Mouse (Mus musculus): Measurements from ENCODE around the gene St3gal3.
A peak's percentile ranks its signal among the peaks of the same experiment; 100 is the strongest.

The St3gal3 gene

DNA sequence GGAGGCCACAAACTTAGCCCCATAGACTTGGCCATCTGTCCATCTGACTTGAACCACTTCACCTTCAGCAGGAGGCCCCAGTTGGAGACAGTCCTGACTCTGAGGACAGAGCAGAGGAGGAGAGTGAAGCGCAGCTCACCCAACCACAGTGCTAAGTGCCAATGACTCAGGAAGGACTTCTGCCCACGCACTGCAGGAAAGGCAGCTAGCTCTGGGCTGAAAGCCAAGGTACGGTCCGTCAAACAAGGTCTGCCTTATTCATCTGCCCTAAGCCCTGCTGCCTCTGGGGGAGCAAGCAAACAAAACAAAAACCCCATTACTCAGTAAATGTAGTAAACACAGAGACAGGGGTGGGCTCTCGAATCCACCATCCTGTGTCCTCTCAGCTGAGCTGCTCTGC lies 4.2 kb upstream of the St3gal3 start:
- DNase-seq = peak; percentile 88

DNA sequence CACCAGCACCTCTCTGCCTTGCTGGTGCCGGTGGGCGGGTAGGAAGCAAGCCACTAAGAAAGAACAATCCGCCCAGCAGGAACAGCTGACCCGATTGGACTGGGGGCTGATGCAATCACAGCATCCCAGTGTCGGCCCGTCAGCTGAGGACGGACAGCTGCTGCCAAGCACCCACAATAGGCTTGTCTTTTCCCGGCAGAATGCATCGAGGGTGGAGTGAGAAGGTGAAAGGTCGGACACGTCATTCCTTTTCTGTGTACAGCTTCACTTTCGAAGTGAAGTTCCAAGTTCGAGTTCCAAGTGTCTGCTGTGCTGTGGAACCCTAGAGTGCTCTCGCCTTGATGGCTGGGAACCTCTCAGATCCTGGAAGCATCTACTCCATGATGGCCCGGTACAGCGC lies 3.1 kb upstream of the St3gal3 start:
- no peak for DNase-seq

DNA sequence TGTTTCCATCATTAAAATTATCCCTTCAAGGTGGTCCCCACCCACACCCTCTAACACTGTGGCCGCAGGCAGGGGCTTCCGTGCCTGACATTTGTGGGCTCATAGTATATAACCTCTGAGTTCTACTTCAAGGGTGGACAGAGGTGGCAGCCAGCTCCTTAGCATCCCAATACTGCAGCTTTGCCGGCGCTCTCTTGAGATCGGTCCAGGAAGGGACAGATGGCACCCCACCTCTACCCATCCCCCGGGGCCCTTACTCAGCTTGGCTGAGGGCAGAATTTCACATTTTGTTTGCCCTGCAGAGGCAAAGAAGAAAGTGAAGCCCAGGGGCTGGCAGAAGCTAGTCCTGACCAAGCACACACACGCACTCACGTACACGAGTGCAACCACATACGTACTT lies 2.6 kb upstream of the St3gal3 start:
- DNase-seq = no peak

DNA sequence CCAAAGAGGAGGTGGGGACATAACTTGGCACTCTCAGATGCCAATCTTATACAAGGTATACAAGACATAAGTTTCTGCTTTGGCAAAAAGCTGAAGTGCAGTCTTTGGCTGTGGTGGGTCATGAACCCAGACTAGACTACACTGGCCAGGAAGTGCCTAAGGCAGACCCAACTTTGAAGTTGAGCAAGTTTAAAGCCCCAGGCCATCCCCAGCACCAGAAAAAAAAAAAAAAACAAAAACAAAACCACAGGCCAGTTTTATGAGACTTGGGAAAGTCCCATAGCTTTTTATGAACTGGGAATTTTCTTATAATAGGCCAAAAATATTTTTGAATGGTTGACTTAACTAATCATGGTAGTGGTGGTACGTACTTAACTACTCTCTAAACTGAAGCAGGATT lies 700 bp upstream of the St3gal3 start:
- no peak for DNase-seq

DNA sequence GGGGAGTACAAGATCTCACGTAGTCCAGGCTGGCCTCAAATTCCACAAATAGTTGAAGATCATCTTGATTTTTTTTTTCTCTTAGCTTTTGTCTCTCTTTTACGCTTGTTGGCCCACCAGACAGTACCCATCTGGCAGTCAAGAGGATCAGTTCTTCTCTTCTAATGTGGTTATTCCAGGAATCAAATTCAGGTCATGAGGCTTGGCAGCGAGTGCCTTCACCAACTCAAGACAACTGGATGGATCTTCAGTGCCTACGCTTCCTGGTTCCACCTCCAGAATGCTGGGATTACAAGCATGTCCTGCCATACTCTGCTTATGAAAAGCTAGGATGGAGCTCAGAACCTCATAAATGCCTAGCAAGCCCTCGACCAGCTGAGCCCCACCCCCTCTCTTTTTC lies 3.4 kb downstream of the St3gal3 start:
- DNase-seq = no peak

DNA sequence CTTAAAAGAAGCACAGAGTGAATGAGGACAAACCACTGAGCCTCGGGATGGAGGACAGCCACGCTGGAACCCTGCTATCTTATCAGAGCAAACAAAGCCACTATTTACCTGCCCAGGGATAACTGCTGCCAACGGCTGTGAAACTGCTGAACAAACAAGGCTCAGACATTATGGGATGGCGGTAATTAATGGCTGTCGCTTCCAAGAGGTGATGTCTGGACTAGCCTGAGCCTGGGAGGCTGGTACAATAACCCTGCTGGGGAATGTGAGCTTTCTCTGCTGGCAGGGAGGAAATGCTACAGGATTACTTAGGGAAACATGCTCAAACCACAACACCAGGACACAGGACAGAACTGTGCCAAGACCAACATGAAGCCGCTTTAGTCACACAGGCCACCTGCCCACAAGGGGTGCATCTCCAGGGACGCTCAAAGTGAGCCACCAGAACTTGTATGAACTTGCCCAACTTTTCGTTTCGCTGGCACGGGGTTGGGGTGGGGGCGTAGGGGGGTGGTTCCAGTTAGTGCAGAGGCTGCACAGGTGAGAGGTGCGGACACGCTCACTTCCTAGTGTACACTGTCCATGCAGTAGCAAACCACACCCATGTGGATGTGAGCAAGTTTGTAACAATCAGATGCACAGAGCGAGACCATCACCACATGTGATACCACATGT lies 11.5 kb downstream of the St3gal3 start:
- DNase-seq = no peak

DNA sequence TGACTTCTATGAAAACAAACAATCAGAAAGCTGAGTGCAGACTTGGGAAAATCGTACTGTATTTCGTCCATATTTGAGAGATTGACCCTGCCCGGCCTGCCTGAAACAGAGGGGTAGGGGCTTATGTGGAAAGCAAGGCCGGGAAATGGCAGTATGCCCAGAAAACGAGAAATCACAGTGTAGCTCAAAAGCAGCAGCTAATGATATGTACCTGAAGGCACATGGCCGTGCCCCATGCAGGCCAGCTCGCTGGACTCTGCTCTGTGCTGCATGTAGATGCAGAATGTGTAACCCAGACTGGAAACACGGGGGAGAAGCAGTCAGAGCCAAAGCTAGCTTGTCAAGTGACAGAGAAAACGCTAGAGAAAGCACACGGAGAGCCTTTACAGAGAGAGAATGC lies 12.6 kb downstream of the St3gal3 start:
- peak; percentile 59 for DNase-seq

DNA sequence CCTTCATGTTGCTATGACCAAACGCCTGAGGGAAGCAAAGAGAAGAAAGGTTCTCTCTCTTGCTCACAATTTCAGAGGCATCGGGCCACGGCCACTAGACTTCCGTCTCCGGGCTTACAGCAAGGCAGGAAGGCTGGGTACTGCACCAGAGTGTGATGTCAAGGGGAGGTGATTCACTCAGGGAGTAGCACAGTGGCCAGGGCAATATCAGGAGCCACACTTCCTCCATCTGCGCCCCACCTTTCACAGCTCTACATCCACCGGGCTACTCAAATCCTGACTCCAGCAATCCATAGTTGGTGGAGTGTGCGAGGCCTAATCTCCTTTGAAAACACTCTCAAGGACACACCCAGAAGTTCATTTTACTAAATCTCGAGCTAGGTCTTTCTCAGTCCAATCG lies 17.1 kb downstream of the St3gal3 start:
- DNase-seq = no peak

DNA sequence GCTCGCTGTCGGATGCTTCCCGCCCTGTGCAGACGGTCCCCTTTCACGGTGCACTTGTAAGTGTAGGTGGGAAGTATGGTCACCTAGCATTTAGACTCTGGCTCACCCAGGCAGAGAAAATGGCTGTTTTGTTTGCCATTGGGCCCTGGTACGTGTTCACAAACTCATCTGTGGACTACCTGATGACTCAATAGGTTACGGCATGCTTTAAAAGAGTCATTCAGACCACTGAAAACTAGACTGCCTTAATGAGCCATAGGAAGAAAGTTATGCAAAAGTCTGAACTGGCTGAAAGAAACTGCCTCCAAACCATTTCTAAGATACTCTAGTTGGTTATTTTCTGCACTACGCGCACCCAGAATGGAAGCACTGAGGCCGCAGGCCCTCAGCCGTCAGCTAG lies 18.6 kb downstream of the St3gal3 start:
- no peak for DNase-seq

DNA sequence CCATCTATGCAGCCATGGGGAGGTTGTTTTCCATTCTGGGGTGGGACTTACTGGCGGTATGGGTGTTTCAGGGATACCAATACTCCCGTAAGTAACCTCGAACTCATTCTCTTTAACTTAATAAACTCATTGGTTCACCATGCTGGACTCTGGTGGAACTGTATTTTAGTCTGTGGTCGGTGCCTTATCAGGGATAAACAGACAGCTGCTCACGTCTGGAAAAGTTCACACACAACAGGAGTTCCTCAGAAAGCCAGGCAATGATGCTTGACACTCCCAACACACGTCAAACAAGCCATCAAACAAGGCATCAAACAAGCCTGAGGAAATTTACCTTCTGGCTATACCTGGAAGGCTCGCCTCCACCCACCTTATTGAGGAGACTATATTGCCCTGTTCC lies 19.6 kb downstream of the St3gal3 start:
- no peak for DNase-seq

DNA sequence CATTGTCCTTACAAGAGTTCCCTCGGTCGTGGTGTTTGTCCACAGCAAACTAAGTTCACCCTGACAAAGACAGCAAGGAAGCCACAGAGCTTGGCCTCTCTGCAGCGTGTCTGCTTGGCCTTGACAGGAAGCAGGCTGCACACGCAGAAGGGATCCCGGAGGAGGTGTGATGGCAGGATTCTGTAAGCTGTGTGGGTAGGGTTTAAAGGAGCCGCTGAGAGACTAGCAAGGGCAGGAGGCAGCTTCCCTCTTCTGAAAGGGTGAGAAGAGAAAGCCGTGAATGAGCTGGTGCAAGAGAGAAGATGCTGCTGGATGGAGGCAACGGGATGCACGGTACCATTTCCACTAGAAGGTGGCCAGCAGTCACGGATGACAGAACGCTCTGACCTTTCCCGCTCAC lies 22.1 kb downstream of the St3gal3 start:
- DNase-seq = no peak

DNA sequence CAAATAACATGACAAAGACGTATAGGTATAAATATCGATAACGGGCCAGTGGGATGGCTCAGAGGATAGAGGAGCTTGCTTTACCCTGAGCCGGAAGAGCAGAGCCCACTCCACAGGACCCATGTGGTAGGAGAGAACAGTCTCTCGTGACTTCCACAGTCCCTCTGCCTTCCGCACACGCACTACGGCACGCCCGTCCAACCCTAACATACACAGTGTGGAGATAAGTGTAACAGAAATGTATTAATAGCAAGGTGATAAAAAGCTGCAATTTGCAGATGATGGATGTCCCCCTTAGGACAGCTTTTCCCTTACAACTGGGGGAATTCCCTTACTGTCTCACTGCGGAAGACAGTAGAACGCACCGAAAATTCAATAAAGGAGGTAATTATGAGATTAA lies 25.1 kb downstream of the St3gal3 start:
- no peak for DNase-seq

DNA sequence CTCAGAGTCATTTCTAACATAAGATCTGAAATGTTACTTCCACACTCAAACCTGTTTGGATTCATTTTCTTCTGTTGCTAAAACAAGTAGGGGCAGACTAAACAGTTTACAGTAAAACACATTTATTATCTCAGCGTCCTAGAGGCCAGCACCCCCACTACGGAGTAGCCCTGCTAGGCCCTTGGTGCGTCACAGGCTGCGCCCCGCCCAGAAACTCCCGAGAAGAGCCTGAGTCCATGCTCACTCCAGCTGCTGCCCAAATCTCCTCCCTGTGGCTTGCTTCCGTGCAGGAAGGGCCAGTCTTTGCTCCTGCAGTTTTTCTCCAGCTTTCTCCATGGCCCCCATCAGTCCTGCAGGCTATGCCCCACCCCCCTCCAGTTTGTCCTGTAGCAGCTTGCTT lies 25.9 kb downstream of the St3gal3 start:
- no peak for DNase-seq

DNA sequence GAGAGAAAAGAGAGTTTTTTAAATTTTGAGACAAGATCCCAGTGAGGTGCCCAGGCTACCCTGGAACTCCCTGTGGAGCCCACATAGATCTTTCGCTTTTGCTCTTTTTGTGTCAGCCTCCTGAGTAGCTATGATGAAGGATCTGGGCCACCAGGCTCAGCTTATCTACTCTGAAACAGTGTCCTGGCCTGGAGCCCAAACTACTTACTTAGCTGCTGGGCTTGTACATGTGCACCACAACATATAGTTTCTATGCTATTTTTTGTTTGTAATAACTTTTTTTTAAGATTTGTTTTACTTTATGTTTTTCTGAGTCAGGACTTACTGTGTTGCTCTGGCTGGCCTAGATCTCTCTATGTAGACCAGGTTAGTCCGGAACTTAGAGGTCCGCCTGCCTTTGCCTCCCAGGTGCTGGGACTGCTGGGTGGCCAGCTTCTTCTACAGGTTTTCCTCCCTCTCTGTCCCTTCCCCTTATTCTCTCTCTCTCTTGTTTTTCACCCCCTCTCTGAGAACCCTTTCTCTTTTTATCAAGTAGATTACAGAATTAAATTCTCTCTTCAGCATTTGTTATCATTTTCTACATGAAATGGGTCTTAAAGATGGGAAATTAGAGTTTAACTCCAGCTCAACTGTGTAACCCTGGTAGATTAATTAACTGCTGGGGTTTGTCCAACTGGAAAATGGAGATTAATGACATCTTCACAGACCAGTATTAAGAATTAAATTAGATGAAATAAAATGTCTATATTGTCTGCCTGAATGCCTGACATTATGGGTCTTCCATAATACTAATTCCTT lies 29.3 kb downstream of the St3gal3 start:
- DNase-seq = no peak

DNA sequence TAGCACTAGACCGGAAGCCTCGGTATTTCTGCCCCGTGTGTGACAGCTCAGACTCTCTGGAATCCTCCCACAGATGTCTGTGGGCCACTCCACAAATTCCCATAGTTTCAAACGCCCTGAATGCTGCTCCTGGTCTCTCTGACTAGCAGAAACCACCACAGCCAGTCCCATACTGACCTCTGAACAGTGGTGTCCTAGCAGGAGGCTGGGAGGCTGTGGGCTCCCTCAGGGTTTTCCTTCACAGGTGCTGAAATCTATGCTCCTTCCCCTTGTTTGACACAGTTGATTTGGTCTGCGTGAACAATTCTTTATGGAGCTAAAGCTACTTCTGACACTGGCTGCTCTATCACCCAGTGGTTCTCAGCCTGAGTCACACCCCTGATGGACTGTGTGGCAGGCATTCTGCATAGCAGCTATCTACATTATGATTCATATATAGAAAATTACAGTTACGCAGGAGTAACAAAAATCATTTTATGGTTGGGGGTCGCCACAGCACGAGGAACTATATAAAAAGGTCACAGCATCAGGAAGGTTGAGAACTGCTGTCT lies 31.4 kb downstream of the St3gal3 start:
- DNase-seq = no peak

DNA sequence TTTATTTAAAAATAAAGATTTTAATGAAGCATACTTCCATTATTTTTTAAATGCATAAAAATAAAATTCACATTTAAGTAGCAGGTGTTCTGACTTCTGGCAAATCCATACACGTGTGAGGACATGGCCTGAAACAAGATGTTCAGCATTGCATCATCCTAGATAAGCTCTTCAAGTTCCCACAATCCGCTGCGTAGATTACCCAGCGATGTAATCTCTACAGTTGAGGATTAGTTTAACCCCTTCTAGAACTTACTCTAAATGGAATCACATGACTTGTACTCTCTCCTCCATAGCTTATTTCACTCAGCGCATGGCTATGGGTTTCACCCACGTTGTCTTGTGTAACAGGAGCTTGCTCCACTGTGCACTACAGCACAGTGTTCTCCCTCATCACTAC lies 33.2 kb downstream of the St3gal3 start:
- no peak for DNase-seq

DNA sequence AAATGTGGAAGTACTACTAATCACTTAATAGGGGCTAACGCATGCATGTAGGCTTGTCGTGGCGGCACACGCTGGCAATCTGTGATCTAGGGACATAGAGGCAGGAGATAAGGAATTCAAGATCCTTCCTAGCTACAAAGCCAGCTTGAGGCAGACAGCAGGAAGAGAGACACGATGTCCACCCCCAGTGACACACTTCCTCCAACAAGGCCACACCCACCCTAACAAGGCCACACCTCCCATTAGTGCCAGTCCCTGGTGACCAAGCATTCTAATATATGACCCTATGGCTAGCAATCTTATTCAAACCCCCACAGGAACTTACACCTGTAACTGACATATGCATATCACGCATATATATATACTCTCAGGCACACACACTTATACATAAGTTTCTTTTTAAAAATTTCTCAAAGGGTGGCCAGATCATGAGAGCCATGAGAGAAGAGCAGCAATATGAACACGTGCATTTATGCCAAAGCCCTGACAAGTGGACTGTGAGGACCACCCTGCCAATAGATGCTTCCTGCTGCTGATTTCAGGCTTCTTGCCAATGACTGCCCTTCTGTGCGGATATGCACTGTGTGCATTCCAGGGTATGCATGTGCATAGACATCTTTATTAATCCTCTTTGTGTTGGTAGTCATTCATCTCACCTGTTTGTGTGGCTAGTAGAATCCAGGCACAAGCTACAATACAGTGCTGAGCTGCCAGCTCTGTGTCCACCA lies 34.9 kb downstream of the St3gal3 start:
- no peak for DNase-seq

DNA sequence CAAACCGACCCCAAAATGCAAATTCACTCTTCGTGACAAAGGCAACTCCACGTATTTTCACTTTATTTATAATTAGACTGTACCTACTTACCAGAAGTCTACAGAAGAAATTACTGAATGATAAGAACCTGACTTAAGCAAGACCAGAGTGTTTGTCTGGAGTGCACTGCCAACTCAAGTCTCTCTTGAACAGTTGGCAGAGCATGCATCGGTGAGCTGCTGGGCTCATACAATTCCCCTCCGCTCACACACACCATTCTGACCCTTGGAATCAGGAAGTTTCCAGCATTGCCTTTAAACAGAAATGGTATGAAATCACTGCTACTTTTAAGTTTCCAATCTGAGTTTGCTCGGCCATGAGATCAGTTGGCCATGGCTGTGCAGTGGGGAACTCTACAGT lies 36.1 kb downstream of the St3gal3 start:
- DNase-seq = no peak

DNA sequence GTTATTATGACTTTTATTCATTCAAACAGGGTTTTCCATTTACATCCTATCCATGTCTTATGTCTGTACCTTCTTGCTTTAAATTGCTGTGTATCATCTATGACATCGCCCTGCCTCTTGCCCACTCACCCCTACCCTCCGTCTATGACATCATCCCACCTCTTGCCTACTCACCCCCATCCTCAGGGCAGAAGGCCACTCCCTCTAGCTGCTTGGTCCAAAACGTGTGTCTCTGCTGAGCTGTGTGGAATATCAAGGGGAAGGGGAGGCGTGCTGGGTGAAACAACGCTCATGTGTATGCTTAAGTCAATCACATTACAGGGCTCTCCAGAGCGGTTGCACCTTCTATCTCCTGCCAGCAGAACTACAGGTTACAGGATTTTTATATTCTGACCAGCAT lies 38.6 kb downstream of the St3gal3 start:
- no peak for DNase-seq

DNA sequence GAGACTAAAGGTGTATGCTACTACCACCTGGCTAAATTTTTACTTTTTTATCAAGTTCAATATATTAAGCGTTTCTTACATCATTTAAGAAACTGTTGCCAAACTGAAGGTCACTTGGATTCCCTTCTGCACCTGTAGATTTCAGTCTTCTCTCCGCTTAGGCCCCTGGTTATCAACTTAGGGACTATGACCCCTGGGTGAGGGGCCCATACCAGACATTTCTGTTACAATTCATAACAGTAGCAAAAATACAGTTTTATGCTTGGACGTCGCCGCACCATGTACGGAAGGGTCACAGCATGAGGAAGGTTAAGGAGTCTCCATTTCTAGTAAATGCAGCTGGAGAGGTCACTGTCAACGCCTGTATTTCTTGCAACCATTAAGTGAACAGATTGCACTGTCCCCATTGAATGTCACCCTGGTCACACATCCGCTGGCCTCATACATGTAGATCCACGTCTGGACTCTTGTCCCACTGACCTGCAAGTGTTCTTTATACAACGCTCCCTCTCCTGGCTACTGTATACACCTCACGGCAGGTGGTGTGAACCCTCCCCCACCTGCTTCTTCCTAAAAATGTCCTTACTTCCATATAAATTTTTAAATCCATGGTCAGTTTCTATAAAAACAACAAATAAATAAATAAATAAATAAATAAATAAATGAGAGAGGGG lies 41.8 kb downstream of the St3gal3 start:
- DNase-seq = no peak

DNA sequence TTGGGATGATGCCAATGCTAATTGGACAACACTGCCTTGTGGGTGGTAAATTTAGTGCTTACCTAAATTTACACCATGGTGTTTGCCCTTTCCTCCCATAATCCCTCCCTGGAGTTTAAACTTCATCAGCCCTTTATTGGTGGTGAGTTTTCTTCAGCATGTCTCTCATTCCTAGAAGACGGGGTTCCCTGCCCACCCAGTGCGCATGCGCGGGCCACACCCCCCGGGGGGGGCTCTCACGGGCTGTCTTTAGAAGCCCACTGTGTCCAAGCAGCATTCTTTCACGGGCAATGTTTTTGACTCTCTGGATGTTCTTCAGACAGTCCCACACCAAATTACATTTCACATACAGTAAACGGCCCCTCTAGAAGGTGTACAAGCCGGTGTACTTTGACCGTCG lies 44.3 kb downstream of the St3gal3 start:
- DNase-seq = no peak

DNA sequence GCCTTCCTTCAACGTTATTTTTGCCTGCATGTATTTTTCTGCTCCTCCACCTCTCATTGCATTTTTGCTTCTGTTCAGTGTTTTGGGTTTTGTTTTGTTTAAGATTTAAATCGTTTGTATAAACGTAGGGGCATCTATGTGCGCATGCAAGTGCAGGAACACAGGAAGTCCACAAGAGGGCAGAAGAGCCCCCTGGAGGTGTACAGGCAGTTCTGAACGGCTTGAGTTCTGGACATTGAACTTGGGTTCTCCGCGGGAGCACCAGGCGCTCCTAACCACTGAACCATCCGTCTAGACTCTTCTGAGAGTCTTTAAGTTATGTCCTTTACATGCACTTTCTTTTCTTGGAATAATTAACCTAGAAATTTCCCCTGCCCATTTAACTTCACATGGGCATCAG lies 44.8 kb downstream of the St3gal3 start:
- DNase-seq = peak; percentile 40

DNA sequence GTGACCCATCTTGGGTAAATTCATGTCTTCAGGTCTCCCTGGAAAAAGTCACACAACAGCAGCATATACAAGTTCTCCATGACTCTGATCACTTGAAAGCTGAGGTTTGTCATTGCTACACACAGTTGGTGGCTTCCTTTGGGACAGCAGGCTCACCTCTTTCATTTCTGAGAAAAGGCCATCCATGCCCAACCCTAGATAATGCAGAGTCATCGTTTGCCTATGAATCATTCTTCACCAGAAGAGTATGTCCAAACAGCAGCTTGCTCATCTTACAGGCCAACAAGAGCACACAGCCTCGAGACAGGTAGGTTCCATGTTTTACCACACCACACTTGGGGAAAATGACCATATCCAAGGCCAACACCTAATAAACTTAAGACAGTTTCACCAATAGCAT lies 45.9 kb downstream of the St3gal3 start:
- no peak for DNase-seq
